Mouse (Mus musculus): Measurements from ENCODE around the gene Sorbs1. TPM values are rescaled to one million over a fixed set of nuclear protein-coding genes. Genes with fewer than 3 reads are reported as not detected.
A peak's percentile ranks its signal among the peaks of the same experiment; 100 is the strongest.

The Sorbs1 gene
- polyA plus RNA-seq, 2 experiments, result 11.3 to 31.0 TPM

- no peaks in the 10 kb centered on the region for H3K9me3 ChIP-seq (ENCODE audit: control insufficient read depth, low read length)
- H3K27ac ChIP-seq, result no peak overlapping the region
- 0 out of 4 replicates have a peak, but pooled peaks cover 0 to under 1% of the 10 kb centered on the region in 2 experiments for H3K4me1 ChIP-seq (replicated peaks; ENCODE audit: control insufficient read depth in 2 of 2, insufficient read depth in 2 of 2, low read length in 1 of 2)
- no peak overlapping the region for H3K4me2 ChIP-seq (ENCODE audit: low read depth)
- H3K36me3 ChIP-seq (replicated peaks; ENCODE audit: control insufficient read depth, insufficient read depth, low read depth), result peaks cover 2% of the 10 kb centered on the region; the same call in 1 of the 2 replicates
- no peak overlapping the region for H3K9ac ChIP-seq (replicated peaks)
- WGBS (ENCODE audit: insufficient replicate concordance), result 86% methylated on average over 5 of the region's 5 CpGs
- no peaks in the 10 kb centered on the region for H3K27me3 ChIP-seq (ENCODE audit: control insufficient read depth, insufficient read depth, low read length)
- ATAC-seq (ENCODE audit: insufficient read depth) (no peak), DNase-seq (ENCODE audit: low read depth in 3 of 3, low spot score in 3 of 3) (no peak)
- TF ChIP-seq EP300 (IDR thresholded peaks at IDR 0.05; ENCODE audit: low read depth), result no peak
- H3K4me3 ChIP-seq (ENCODE audit: insufficient read depth in 1 of 2, low read depth in 2 of 2, low read length in 2 of 2), result no peak overlapping the region
Measured at GRCm38 (mm10) chr19:40346232-40346844, 167.2 kb downstream of the Sorbs1 start.

- no peaks in the 10 kb centered on the region for H3K36me3 ChIP-seq (replicated peaks; ENCODE audit: control insufficient read depth, insufficient read depth, low read depth)
- H3K27ac ChIP-seq, result no peak overlapping the region
- no peak for TF ChIP-seq EP300 (IDR thresholded peaks at IDR 0.05; ENCODE audit: low read depth)
- TF ChIP-seq CTCF (IDR thresholded peaks at IDR 0.05; ENCODE audit: low read depth), result peak; percentile 95
- no peaks in the 10 kb centered on the region for H3K9me3 ChIP-seq (ENCODE audit: control insufficient read depth, low read length)
- no peak overlapping the region for H3K4me2 ChIP-seq (ENCODE audit: low read depth)
- WGBS (ENCODE audit: insufficient replicate concordance), result 8% methylated on average over 5 of the region's 5 CpGs
- no peak overlapping the region for H3K9ac ChIP-seq (replicated peaks)
- DNase-seq (ENCODE audit: low read depth in 3 of 3, low spot score in 3 of 3), result peak in 2 of 3 experiments; percentile 37 to 49
- 0 out of 4 replicates have a peak, but pooled peaks cover 0 to 2% of the 10 kb centered on the region in 2 experiments for H3K4me1 ChIP-seq (replicated peaks; ENCODE audit: control insufficient read depth in 2 of 2, insufficient read depth in 2 of 2, low read length in 1 of 2)
- H3K27me3 ChIP-seq (ENCODE audit: control insufficient read depth, insufficient read depth, low read length), result no peaks in the 10 kb centered on the region
- H3K4me3 ChIP-seq (ENCODE audit: insufficient read depth in 1 of 2, low read depth in 2 of 2, low read length in 2 of 2), result no peak overlapping the region
- no peak for ATAC-seq (ENCODE audit: insufficient read depth)
Measured at GRCm38 (mm10) chr19:40345684-40346083, 167.9 kb downstream of the Sorbs1 start.

GRCm38 (mm10) chr19:40343018-40343417 is 170.6 kb downstream of the Sorbs1 start:
- H3K9me3 ChIP-seq (ENCODE audit: control insufficient read depth, low read length), result no peaks in the 10 kb centered on the region
- H3K4me2 ChIP-seq (ENCODE audit: low read depth), result no peak overlapping the region
- ATAC-seq (ENCODE audit: insufficient read depth), result peak; percentile 53; the same call in 1 of the 2 replicates
- no peak overlapping the region for H3K27ac ChIP-seq
- H3K4me1 ChIP-seq (replicated peaks; ENCODE audit: control insufficient read depth in 2 of 2, insufficient read depth in 2 of 2, low read length in 1 of 2), result 0 out of 4 replicates have a peak, but pooled peaks cover 0 to 2% of the 10 kb centered on the region in 2 experiments
- peak; percentile 50 to 64 (median 54) for DNase-seq (ENCODE audit: low read depth in 3 of 3, low spot score in 3 of 3)
- H3K27me3 ChIP-seq (ENCODE audit: control insufficient read depth, insufficient read depth, low read length), result no peaks in the 10 kb centered on the region
- no peaks in the 10 kb centered on the region for H3K36me3 ChIP-seq (replicated peaks; ENCODE audit: control insufficient read depth, insufficient read depth, low read depth)
- TF ChIP-seq CTCF (IDR thresholded peaks at IDR 0.05; ENCODE audit: low read depth) (peak; percentile 94), EP300 (IDR thresholded peaks at IDR 0.05; ENCODE audit: low read depth) (no peak)
- no peak overlapping the region for H3K4me3 ChIP-seq (ENCODE audit: insufficient read depth in 1 of 2, low read depth in 2 of 2, low read length in 2 of 2)
- H3K9ac ChIP-seq (replicated peaks), result no peak overlapping the region
- WGBS (ENCODE audit: insufficient replicate concordance), result 7% methylated on average over 5 of the region's 5 CpGs

GRCm38 (mm10) chr19:40341141-40341540 is 172.4 kb downstream of the Sorbs1 start:
- DNase-seq (ENCODE audit: low read depth in 3 of 3, low spot score in 3 of 3), result no peak
- WGBS (ENCODE audit: insufficient replicate concordance), result 53% methylated on average over 6 of the region's 6 CpGs

GRCm38 (mm10) chr19:40336694-40337093 is 176.9 kb downstream of the Sorbs1 start:
- H3K4me2 ChIP-seq (ENCODE audit: low read depth), result no peak overlapping the region
- H3K27ac ChIP-seq, result no peak overlapping the region
- 60% methylated on average over 4 of the region's 4 CpGs for WGBS (ENCODE audit: insufficient replicate concordance)
- ATAC-seq (ENCODE audit: insufficient read depth), result no peak
- no peaks in the 10 kb centered on the region for H3K36me3 ChIP-seq (replicated peaks; ENCODE audit: control insufficient read depth, insufficient read depth, low read depth)
- no peak overlapping the region for H3K9ac ChIP-seq (replicated peaks)
- no peaks in the 10 kb centered on the region for H3K9me3 ChIP-seq (ENCODE audit: control insufficient read depth, low read length)
- H3K4me1 ChIP-seq (replicated peaks; ENCODE audit: control insufficient read depth in 2 of 2, insufficient read depth in 2 of 2, low read length in 1 of 2), result 0 out of 4 replicates have a peak, but pooled peaks cover 0 to 2% of the 10 kb centered on the region in 2 experiments
- no peak overlapping the region for H3K4me3 ChIP-seq (ENCODE audit: insufficient read depth in 1 of 2, low read depth in 2 of 2, low read length in 2 of 2)
- no peaks in the 10 kb centered on the region for H3K27me3 ChIP-seq (ENCODE audit: control insufficient read depth, insufficient read depth, low read length)
- TF ChIP-seq CTCF (IDR thresholded peaks at IDR 0.05; ENCODE audit: low read depth) (no peak), EP300 (IDR thresholded peaks at IDR 0.05; ENCODE audit: low read depth) (no peak)
- DNase-seq (ENCODE audit: low read depth in 3 of 3, low spot score in 3 of 3), result no peak

More at GRCm38 (mm10) chr19:40341141-40341540, 172.4 kb downstream of the Sorbs1 start:
- H3K27me3 ChIP-seq (ENCODE audit: control insufficient read depth, insufficient read depth, low read length), result no peaks in the 10 kb centered on the region
- H3K4me1 ChIP-seq (replicated peaks; ENCODE audit: control insufficient read depth in 2 of 2, insufficient read depth in 2 of 2, low read length in 1 of 2), result 0 out of 4 replicates have a peak, but pooled peaks cover 0 to 2% of the 10 kb centered on the region in 2 experiments
- no peak overlapping the region for H3K4me2 ChIP-seq (ENCODE audit: low read depth)
- ATAC-seq (ENCODE audit: insufficient read depth), result no peak
- H3K4me3 ChIP-seq (ENCODE audit: insufficient read depth in 1 of 2, low read depth in 2 of 2, low read length in 2 of 2), result no peak overlapping the region
- H3K9me3 ChIP-seq (ENCODE audit: control insufficient read depth, low read length), result no peaks in the 10 kb centered on the region
- no peak overlapping the region for H3K9ac ChIP-seq (replicated peaks)
- TF ChIP-seq CTCF (IDR thresholded peaks at IDR 0.05; ENCODE audit: low read depth), result no peak
- TF ChIP-seq EP300 (IDR thresholded peaks at IDR 0.05; ENCODE audit: low read depth), result no peak
- no peak overlapping the region for H3K27ac ChIP-seq
- H3K36me3 ChIP-seq (replicated peaks; ENCODE audit: control insufficient read depth, insufficient read depth, low read depth), result no peaks in the 10 kb centered on the region

All from liver, embryonic 14.5 days (tissue).